Mouse (Mus musculus) adrenal gland, postnatal 36 days (tissue): ENCODE measurements at regions not wholly inside any gene's neighbourhood (a gene's known extent, or its start where the extent isn't known, plus 50 kb on each side); places are given as distances from the start of the nearest gene placed in this dataset.

Experiments
- DNase-seq, 2 experiments: peaks; one replicate each; pipeline ENCODE4 v3.0.0; 2021; ENCODE audit warnings: mixed read lengths in 1 of 2

GRCm38 (mm10) chr1:133474546-133474945 is 50.4 kb upstream of the Sox13 start:
- no peak for DNase-seq
